Mouse (Mus musculus) T-helper 17 cell (primary cell): Measurements from ENCODE around the gene Trim2.

Source experiments
- in situ Hi-C, 2 experiments: fragments of 300-600 bp; cut with MboI, MseI; formaldehyde crosslinking; loops; 1 replicate in 1 of 2; 2 replicates in 1 of 2; pipeline ENCODE4 v1.15.1; 2025; ENCODE audit warnings: high pct_unique_total_duplicates in 2 of 2

Gene Trim2

DNA sequence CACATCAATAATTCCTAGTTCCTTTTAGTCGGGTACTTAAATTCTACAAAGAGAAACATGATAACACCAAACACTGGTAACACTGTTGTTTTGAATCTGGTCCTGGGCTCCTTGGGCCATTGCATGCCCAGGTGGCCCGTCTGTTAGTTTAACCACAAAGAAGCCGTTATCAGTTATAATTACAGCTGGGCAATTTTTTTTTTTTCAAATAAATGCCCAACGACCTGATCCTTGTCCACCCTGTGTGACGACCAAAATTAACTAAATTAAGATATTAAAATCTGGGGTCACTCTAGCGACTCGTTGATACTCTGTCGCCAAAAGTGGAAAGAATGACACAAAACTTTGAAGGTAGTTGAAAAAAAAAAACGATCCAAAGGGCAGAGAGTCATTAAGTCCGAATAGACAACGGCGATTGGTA lies 151.9 kb downstream of the Trim2 start:
- in situ Hi-C loops, result no loop called here

DNA sequence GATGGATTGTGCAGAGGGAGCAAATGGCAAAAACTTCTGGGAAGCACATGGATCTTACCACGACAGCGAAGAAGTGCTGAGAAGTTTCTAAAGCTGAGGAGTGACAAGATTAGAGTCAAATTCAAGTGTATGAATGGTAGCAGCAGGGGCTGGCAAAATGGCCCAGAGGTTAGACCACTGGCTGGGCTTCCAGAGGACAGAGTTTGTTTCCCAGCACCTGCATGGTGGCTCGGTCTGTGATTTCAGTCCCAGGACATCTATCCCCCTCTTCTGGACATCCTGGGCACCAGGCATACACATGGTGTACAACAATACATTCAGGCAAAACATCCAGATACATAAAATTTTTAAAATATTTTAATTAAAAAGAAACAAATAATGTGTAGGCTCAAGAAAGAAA lies 156.8 kb downstream of the Trim2 start:
- in situ Hi-C loops, result no loop called here

DNA sequence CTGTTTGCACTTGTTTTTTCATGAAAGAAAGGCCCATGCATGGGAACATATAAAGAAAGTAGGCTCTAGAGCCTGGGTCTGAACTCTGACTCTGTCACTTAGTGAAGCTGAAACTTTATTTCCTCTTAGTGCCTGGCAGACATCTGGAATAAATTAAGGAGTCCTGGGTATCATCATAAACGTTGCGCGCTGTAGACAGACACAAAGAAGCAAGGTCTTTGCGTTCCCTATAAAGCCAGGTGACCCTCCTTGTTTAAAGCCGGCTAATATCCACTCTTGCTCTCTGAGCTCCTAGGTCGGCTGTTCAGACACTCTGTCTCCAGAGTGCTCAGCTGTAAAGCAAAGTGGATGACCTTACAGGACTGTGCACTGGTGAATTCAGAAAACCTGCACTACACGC lies 165.7 kb downstream of the Trim2 start:
- in situ Hi-C loops, result no loop called here

DNA sequence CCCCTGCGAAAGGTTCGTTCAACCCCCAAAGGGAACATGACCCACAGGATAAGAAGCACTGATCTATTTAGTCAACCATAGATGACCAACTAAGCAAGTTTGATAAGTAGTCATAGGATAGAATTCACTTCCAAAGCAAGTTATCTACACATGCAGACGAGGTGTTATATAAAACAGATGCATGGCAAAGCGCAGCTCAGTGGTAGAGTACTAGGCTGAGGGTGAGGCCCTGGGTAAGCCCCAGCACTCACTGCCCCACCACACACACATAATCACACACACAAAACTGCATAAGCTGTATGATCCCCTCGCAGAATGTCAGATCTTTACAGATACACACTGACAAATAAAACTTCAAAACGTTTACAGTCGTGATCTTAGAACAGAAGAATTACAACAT lies 170.2 kb downstream of the Trim2 start:
- in situ Hi-C loops, result no loop called here

- in situ Hi-C loops, result no loop called here
Measured at GRCm38 (mm10) chr3:84135933-84136332, 170.7 kb downstream of the Trim2 start.

DNA sequence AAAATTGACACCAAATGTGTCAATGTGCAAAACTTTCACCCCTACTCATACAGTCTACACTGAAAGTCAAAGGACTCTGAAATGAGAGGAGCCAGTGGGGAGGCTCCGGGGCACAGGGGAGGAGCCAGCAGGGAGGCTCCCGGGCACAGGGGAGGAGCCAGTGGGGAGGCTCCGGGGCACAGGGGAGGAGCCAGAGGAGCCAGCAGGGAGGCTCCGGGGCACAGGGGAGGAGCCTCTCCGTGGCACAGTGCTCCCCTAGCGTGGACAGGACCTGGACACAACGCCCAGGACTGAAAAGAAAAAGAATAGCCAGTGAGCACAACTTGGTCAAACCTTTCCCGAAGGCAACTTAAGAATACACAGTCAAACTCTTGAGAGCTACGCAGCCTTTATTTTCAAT lies 171.3 kb downstream of the Trim2 start:
- in situ Hi-C loops, result no loop called here

DNA sequence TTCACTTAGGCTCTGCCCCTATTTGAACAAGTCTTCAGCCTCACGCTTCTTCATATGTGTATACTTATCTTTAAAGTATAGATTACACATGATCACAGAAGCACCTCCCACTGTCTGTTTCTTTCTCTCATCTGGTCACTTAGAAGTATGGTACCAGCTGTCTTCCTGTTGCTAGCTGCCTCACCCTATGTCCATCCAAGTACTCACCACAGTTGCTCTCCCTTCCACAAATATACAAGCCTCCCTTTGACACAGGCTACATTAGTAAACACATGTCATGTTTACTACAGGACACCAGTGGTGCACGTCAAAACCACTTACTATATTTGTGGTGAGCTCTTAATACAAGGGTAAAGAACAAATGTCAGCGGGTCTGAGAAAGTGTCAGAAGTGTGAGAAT lies 175.3 kb downstream of the Trim2 start:
- in situ Hi-C loops, result no loop called here

- in situ Hi-C loops, result no loop called here
Measured at GRCm38 (mm10) chr3:84130776-84131175, 175.9 kb downstream of the Trim2 start.

GRCm38 (mm10) chr3:84128871-84129870 lies 177.5 kb downstream of the Trim2 start:
- in situ Hi-C loops, result no loop called here

- in situ Hi-C loops, result no loop called here
Measured at GRCm38 (mm10) chr3:84127431-84127830, 179.2 kb downstream of the Trim2 start.

DNA sequence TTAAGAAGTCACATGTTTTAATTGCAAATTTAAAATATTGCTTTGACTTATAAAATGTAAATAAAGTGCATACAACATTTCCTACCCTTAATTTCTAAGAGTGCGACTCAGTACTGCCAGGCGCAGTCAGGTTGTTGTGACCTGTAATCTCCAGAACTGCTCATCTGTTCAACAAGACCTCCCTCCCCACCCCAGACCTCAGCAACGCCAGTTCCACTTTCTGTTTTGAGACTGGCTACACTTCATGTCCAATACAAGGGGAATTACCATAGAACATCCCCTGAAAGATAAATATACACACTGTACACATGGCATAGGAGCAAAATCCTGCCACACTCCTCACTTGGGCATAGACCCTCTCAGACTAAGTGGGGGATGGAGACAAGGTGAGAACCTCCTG lies 180.0 kb downstream of the Trim2 start:
- in situ Hi-C loops, result no loop called here

- in situ Hi-C loops, result no loop called here
Measured at GRCm38 (mm10) chr3:84125704-84126289, 180.9 kb downstream of the Trim2 start.

DNA sequence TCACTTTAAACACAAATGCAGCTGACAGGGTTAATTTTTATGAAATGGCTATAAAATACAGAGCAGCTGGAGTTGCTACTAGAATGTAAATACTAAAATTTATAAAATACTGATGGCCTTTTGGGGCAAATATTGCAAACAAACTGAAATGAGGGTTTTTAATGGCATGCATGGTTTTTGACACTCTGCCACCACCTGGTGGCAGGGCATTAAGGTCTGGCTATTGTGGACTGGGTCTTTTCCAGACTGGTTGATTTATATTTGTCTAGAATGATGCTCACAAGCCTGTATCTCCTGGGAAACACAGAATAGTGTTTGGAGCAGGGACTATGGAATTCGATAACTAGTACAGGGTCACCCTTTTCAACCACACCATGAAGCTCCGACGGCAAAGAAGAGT lies 183.2 kb downstream of the Trim2 start:
- in situ Hi-C loops, result loop anchor here in 1 of 2 experiments (25.0 kb wide), 1 partner anchor 186 kb away; no protein-coding TSS in a partner anchor

GRCm38 (mm10) chr3:84118718-84119117 lies 188.0 kb downstream of the Trim2 start:
- in situ Hi-C loops, result loop anchor here in 1 of 2 experiments (25.0 kb wide), 1 partner anchor 181 kb away; no protein-coding TSS in a partner anchor

DNA sequence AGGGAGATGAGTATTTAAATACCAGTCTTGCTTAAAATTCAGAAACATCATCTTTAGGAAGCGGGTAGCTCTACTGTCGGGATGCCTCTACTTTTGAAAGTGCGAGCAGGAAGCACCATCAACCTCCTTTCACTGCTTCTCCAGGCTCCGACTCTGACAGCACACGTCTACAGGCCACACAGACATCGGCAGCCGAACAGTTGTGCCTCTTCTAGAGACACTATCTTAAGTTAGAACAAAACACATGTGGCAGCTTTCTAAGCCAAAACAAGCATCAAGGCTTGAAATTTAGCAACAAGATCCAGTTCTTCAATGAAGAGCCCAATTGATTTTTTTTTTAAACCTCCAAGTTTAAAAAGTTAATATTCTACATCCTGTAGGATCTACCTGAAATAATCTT lies 188.5 kb downstream of the Trim2 start:
- in situ Hi-C loops, result loop anchor here in 1 of 2 experiments (25.0 kb wide), 1 partner anchor 181 kb away; no protein-coding TSS in a partner anchor
